Mouse (Mus musculus): ENCODE results near the gene Il4i1.
A peak's percentile ranks its signal among the peaks of the same experiment; 100 is the strongest.

Il4i1 gene

DNA sequence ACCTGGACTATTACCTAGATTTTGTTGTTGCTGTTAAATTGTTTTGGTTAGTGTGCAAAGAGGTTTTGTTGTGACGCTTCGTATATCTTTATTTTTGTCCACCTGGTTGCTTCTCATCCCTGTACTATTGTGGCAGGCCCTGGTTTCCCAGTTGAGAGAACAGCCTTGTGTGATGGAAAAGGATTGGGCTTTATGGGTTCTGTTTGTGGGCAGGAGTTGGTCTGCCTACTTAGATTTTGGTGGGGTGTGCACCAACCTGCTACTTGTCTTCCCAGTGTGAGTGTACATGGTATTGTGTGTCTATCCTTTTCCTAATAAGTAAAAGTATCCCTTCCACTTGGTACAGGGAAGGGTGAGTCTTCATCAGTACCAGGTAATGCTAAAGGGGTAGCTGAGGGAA lies 3.2 kb downstream of the Il4i1 start:
- no peak for DNase-seq

DNA sequence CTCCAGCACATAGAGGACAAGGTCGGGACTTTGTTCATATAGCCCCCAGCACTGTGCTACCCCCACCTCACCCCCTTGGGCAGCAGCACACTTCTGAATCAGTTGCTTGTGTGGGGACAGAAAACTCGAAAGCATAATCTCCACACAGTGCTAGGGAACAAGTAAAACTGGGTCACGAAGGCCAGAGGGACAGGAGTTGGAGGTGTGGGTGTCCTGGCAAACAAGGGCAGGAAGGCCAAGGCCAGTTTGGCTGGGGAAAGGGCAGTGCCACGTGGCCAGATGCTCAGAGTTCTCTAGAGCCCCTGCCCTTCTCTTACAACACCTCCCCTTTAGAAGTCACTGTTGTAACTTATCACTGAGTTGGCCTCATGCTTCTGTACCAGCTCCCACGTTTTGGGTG lies 3.7 kb downstream of the Il4i1 start:
- DNase-seq, result peak; percentile 3

DNA sequence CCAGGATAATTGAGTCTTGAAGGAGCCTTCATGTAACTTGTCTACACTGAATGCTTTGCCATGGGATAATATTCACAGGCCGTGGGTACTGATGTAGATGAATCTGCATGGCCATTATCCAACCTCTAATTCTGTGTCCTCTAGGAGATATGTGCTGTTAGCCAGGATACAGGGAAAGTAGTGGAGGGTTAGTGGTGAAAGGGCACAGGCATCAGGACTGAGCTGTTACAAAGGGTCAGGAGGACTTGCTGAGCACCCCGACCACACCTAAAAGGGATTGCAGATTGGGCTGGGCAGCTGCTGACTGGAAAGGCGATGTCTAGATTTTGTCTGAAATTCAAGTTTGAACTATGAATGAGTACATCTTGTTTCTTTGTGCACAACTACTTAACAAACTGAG lies 4.3 kb downstream of the Il4i1 start:
- peak; percentile 1 for DNase-seq

DNA sequence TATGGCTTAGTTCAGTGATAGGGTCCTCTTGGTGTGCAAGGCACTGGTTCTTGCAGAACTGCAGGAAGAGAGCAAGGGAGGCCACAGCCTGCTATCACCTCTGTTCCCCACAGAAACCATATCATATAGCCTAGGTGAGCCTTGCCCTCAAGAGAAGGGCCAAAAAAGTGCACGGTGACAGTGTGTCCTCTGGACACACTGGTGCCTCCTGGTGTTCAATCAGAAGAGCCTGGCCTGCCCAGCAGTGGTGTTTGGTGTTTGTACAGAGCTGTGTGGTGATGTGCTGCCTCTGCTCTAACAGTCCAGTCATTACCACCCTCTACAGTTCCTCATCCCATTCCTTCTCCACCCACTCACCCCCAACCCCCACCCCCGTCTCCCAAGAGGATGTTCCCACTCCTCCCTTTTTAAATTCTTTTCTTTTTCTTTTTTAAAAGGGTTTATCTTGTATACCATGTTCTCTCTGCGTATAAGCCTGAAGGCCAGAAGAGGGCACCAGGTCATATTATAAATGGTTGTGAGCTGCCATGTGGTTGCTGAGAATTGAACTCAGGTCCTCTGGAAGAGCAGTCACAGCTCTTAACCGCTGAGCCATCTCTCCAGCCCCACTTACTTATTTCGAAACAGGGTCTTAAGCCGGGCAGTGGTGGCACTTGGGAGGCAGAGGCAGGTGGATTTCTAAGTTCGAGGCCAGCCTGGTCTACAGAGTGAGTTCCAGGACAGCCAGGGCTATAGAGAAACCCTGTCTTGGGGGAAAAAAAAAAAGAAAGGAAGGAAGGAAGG lies 5.7 kb downstream of the Il4i1 start:
- peak; percentile 1 for DNase-seq

DNA sequence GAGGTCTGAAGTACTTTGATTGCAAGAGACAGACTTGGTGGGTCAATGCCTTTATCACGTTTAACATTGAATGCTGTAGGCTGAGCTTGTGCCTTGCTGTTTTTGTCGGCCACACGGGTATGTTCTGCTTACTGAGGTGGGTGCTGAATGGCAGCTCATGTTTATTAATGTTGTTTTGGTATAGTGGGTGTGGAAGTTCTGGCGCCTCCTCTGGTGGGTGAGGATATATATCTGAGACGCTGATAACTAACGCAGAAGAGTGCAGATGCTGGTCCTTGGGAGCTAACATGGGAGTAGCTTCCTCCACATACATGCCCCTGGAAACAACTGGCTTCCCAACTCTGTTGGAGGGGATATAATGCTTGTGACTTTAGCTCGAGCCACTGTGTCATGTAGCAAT lies 7.2 kb downstream of the Il4i1 start:
- no peak for DNase-seq

DNA sequence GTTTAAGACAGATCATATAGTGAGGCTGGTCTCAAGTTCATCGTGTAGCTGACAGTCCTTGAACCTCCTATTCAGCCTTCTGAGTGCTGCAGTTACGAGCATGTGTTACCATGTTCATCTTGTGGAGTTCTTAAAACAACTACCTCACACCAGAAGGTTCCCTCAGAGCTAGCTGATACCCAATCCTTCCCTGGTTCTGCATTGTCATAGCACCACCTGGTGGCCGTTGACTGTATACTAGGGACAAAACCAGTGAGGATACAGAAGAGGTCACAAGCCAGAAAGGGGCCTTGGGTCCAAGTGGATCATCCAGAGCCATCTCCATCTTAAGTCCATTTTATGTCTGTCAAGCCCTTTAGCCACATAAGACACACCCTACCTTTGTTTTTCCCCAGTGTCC lies 8.7 kb downstream of the Il4i1 start:
- peak; percentile 47 for DNase-seq

DNA sequence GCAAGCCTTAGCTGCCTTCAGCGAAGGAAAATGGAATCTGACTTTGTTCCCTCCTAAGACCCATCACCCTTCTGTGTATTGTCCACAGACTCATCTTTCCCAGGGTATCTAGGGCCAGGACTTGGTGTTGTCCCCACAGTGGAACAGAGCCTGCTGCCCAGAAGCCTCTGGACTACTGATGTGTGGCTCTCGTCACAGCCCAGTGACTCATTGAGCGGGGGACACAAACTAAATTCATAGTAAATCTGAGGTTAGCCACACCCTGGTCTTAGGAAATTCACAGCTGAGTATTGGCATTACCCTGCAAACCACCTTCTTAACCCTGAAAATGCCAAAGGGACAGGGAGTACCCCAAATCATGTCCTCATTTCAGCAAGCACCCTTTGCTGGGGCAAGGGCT lies 10.6 kb downstream of the Il4i1 start:
- no peak for DNase-seq

DNA sequence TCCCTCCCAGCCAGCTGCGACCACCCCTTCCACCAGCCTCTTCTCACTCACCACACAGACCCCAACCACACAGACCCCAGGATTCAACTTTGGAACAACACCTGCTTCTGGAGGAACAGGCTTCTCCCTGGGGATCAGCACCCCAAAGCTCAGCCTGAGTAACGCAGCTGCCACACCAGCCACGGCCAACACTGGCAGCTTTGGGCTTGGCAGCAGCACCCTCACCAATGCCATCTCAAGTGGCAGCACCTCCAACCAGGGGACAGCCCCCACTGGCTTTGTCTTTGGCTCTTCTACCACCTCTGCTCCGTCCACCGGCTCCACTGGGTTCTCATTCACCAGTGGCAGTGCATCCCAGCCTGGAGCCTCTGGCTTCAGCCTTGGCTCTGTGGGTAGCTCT lies 12.5 kb downstream of the Il4i1 start:
- DNase-seq, result no peak

DNA sequence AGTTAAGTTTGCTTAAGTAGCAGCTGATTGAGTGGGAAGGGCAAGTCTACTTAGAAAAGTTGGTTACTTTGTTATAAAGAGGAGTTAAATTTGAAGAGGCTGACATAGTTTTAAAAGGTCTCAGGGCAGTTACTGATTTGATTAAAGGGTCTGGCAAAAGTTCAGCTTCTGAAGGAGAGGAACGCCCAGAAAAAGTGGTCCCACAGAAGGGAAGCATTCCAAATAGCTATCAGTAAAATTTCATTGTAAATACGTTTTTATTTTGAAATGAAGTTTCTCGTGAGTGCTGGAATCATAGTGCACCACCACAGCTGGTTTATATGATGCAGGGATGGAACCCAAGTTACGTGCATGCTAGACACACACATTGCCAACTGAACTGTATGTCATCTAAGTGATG lies 16.6 kb downstream of the Il4i1 start:
- no peak for DNase-seq

DNA sequence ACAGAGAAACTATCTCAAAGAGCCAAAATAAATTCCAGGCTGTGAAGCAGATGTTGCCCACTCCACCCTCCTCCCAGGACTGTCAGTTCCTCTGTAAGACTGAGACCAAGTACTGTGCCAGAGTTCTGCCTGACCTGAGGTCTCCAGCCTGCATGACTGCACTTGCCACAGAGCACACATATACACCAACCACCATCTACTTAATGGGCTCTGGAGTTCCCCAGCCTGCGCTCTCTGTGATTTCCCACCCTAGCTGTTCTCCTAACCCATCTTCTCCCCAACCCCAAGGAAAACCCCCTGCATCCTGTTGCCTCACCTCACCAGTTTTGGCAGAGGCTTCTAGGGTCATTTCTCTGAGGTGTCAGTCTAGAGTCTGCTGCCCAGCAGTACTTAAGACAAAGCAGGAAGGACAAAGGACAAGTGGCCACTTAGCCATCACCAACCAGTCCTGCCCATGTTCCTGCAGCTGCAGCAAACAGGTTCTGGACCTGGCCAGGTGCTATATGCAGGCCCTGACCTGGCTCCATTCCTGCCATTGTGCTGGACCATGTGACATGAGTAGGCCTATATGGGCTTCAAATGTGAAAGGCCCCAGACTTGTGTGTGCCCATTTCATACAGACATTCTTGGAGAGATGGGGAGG lies 19.3 kb downstream of the Il4i1 start:
- DNase-seq, result no peak

DNA sequence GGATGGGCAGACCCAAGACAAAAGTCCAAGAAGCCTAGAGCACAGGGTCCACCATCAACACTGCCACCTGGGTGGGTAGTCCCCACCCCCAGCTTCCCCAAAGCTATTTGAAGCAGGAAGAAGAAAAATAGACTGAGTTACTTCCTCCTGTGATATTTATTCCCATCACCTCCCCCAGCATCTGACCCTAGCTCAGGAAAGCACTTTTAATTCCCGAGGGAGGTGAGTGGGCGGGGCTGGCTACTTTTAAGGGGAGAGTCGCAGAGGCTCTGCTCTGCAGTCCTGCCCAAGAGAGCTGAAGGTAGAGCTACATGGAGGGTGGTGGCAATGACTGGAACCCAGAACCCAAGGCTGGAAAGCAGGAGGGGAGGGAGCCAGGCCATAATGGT lies 19.8 kb downstream of the Il4i1 start:
- no peak for DNase-seq

DNA sequence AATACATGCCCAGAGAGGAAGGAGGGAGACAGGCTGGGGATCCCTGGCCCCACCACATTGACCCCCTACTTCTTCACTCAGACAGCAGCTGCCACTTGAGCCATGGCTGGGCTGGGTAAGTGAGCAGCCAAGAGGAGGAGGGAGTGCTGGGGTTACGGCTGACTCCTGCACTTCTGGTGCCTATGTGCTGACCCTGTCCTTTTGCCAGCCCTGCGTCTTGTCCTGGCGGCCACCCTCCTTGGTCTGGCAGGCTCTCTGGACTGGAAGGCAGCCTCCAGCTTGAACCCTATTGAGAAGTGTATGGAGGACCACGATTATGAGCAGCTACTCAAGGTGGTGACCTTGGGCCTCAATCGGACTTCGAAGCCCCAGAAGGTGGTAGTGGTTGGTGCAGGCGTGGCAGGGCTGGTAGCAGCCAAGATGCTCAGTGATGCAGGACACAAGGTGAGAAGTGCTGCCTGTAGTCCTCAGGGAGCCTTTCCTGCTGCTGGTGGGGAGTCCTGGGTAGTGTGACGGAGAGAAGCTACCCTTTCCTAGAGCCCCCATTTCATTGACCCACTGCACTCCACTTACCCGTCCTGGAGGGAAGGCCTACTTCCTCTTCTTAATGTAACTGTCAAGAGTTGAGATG lies 20.4 kb downstream of the Il4i1 start:
- DNase-seq, result no peak

DNA sequence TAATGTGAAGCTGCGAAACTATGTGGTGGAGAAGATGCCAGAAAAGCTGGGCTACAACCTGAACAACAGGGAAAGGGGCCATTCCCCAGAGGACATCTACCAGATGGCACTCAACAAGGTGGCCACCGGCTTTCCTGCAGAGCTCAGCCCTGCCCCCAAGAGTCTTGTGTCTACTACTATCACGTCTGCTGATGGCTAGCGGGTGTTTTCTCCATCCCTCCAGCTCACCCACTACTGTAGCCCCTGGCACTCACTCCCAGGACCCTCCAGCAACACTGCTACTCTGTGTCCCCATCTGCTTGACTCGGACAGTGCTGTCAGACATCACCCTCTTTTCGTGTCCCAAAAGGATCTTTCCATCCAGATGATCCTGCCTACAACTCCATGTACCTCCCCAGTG lies 21.9 kb downstream of the Il4i1 start:
- no peak for DNase-seq

DNA sequence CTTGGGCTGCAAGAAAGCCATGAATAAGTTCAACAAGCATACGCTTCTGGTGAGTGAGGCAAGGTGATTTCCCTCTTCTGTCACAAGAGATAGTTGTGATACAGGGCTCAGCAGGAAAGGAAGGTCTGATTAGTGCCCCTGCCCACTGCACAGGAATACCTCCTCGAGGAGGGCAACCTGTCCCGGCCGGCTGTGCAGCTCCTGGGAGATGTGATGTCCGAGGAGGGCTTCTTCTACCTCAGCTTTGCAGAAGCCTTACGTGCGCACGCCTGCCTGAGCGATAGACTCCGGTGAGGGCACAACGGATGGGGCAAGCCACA lies 22.9 kb downstream of the Il4i1 start:
- no peak for DNase-seq

DNA sequence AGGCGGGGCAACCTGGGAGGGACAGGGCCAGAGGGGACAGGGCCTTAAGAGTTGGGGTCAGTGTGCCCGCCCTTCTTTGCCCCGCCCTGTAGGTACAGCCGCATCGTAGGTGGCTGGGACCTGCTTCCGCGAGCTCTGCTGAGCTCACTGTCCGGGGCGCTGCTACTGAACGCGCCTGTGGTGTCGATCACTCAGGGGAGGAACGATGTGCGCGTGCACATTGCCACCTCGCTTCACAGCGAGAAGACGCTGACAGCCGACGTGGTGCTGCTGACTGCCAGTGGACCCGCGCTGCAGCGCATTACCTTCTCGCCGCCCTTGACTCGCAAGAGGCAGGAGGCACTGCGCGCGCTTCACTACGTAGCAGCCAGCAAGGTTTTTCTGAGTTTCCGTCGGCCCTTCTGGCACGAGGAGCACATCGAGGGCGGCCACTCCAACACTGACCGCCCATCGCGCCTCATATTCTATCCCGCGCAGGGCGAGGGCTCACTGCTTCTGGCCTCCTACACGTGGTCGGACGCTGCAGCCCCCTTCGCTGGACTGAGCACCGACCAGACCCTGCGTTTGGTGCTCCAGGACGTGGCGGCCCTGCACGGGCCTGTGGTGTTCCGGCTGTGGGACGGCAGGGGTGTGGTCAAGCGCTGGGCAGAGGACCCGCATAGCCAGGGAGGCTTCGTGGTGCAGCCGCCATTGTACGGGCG lies 23.5 kb downstream of the Il4i1 start:
- no peak for DNase-seq

DNA sequence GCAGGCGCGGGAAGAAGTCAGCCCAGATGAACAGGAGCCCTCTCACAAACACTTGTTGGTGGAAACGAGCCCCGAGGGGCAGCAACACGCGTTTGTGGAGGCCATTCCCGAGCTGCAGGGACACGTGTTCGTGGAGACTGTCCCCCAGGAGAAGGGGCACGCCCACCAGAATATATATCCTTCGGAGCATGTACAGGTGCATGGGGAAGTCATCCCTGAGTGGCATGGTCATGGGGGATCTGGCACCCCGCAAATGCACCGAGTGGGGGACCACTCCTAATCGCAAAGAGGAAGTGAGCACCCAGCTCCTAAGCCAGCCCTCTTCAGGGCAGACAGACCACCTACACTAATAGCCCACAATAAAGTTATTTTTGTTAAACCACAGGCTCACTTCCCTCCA lies 24.2 kb downstream of the Il4i1 start:
- no peak for DNase-seq

DNA sequence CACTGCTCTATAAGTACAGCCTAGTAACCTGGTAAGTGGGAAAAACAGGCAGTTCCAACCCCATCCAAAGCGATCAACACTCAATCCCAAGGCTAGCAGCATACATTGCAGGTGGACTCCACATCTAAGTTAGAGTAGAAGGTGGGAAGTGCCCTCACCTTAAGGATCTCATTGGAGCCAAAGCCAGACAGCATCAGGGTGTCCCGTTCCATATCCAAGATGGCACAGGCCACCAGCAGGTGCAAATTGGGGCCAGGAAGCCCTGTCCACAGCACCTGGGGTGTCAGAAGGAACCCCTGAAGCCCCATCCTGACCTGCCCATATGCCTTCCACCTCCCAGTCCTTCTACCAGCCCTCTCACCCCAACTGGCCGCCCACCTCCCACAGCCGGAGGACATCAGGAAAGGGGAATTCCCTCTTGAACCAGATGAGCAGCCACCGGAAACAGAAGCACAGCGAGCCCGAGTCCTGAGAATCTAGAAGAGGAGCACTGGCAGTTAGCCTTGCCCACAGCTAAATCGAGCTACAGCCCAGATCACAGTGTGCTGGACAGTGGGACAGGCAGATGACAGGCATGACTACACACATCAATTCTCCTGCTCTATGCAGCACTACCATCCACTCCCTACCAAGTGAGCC lies 25.8 kb downstream of the Il4i1 start:
- DNase-seq, result no peak

DNA sequence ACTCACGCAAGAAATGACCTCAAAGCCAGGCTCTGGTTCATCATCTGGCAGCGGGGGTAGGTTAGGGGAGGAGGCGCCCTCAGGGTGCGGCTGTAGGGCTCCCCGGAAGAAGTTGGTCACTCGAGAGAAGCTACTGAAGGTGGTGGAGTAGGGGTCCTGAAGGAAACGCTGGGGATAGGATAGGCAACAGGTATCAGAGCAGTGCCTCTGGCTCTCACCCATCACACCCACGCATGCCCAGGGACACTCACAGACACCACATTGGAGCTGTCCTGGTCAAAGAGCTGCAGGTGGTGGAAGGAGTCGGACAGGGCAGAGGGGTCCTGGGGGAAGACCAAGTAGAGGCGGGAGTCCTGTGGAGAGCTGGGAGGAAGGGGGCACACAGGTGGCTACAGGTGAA lies 28.8 kb downstream of the Il4i1 start:
- DNase-seq, result no peak

DNA sequence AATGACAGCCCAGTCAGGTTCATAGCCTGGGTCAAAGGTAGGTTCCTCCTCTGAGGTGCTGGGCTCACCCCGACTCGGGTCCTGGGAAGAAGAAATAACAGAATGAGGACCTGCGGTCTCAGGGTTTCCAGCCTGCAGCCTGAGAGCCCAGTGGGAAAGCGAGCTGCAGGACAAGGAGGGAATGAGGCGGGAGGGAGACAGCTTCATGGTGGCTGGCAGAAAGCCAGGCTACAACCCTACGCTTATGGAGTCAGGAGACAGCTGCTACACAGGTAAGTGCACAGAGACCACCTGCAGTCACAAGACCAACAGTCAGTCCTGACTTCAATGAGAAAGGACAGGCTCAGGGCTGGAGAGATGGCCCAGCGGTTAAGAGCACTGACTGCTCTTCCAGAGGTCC lies 30.6 kb downstream of the Il4i1 start:
- DNase-seq, result no peak

DNA sequence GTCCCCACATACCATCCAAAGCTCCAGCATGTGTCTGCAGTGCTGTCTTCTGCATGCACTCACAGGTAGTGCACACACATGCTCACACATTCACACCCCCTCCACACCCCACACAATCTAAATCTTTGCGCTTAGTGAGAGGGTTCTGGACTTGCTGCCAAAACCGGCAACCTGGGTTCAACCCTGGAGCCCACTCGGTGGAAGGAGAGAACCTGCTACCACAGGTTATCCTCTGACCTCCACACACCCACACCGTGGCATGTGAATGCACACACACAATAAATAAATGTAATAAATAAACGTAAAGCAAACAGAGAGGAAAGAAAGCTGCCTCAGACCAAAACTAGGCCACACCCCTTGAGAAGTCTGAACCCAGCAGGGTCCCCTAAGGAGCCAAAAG lies 31.6 kb downstream of the Il4i1 start:
- DNase-seq, result peak; percentile 44

DNA sequence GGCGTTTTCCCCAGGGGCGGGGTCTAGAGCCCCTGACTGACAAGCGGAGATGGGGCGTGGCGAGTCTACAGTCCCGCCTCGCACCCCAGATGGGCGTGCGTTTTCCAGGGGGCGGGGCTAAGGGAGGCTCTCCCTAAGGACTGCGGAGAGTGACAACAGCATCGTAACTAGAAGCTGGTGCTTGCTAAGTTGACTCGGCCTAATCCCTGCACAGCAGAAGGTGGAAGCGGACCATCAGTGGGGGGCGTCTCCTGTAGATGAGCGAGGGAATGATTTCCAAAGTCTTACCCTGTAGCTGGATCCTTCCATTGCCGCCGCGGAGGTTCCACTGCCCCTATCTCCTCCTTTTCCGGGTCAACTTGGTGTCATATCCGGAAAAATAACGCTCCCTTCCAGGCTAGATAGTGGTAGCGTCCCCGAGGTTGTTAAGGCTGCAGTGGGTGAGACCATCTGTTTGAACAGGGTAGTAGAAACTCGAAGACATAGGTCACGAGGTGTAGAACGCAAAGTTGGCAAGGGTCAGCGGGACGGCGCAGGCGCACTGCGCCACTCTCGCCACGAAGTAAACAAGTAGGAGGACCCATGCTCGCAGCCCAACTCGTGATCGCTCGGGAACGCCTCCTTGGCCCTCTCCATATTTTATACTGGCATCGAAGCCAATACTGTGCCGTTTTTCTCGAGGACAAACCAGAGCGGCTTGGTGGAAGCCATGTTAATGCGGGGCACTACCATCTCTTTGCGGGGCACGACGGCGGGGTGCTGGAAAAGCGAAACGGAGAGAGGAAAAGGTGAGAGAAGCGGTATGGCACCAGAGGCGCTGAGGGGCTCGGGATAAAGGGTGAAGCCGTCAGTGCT lies 32.6 kb downstream of the Il4i1 start, which contains the start of the genes Akt1s1 and Tbc1d17:
Gene Akt1s1 (plus strand): TSS at position 431 of the 855 bp plus-strand sequence.
Gene Tbc1d17 (minus strand): TSS at position 519 of the 855 bp plus-strand sequence.
- DNase-seq, result peak; percentile 100

DNA sequence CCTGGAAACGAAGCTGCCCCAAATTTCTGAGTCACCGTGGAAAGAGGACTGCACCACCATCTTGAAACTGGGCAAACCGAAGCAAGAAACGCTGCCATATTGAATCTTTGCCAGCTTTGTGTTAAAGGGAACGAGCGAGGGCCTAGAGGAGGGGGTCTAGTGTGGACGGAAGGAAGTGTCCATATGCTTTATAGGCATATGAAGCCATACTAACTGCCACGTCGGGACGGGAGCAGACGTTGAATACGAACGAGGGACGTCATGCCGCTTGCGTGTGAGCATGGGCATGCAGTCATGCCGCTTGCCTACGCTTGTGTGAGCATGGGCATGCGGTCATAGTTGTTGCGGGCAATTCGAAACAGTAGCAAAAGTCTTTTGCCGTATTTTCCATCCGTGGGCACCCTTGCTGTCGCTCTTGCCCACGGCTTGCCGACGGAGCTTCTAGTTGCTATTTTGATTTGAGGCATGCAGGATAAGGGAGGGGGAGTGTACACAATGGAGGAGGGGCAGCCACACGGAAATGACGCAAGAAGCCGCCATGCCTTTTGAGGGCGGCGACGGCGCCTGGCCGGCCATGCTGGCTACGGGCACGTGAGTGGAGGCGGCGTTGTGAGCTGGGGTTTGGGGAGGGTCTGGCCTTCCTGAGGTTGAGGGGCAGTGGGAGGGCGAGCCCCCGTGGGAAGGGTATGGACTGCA lies 33.4 kb downstream of the Il4i1 start:
- peak; percentile 93 for DNase-seq

All from kidney, adult 11 months (tissue).